Mouse (Mus musculus) right cerebral cortex, postnatal 36 days (tissue): Measurements from ENCODE around the gene Arhgap21.

Source experiments
- DNase-seq, 2 experiments: peaks; one replicate each; pipeline ENCODE4 v3.0.0; 2022; ENCODE audit warnings: low spot score in 2 of 2, mixed read lengths in 1 of 2

The Arhgap21 gene

GRCm38 (mm10) chr2:20966176-20967100 is 2.2 kb downstream of the Arhgap21 start:
- DNase-seq: no peak

- DNase-seq: no peak
Measured at GRCm38 (mm10) chr2:20965361-20965760, 3.3 kb downstream of the Arhgap21 start.

GRCm38 (mm10) chr2:20964461-20964860 is 4.2 kb downstream of the Arhgap21 start:
- no peak for DNase-seq

GRCm38 (mm10) chr2:20963226-20963805 is 5.4 kb downstream of the Arhgap21 start:
- no peak for DNase-seq

- DNase-seq: no peak
Measured at GRCm38 (mm10) chr2:20962284-20962683, 6.4 kb downstream of the Arhgap21 start.

GRCm38 (mm10) chr2:20961825-20962224 is 6.9 kb downstream of the Arhgap21 start:
- no peak for DNase-seq

- DNase-seq: no peak
Measured at GRCm38 (mm10) chr2:20961295-20961694, 7.4 kb downstream of the Arhgap21 start.

- no peak for DNase-seq
Measured at GRCm38 (mm10) chr2:20960668-20961035, 8.0 kb downstream of the Arhgap21 start.

GRCm38 (mm10) chr2:20959906-20960667 is 8.6 kb downstream of the Arhgap21 start:
- DNase-seq: no peak

GRCm38 (mm10) chr2:20959045-20959444 is 9.6 kb downstream of the Arhgap21 start:
- no peak for DNase-seq

GRCm38 (mm10) chr2:20957995-20958394 is 10.7 kb downstream of the Arhgap21 start:
- no peak for DNase-seq

GRCm38 (mm10) chr2:20956716-20957115 is 12.0 kb downstream of the Arhgap21 start:
- DNase-seq: no peak

- no peak for DNase-seq
Measured at GRCm38 (mm10) chr2:20955996-20956395, 12.7 kb downstream of the Arhgap21 start.

GRCm38 (mm10) chr2:20955376-20955775 is 13.3 kb downstream of the Arhgap21 start:
- DNase-seq: no peak

GRCm38 (mm10) chr2:20952716-20953115 is 16.0 kb downstream of the Arhgap21 start:
- DNase-seq: no peak

- DNase-seq: no peak
Measured at GRCm38 (mm10) chr2:20949168-20949567, 19.5 kb downstream of the Arhgap21 start.

- no peak for DNase-seq
Measured at GRCm38 (mm10) chr2:20947036-20947435, 21.6 kb downstream of the Arhgap21 start.

- DNase-seq: no peak
Measured at GRCm38 (mm10) chr2:20945596-20945995, 23.1 kb downstream of the Arhgap21 start.

GRCm38 (mm10) chr2:20943730-20944454 is 24.8 kb downstream of the Arhgap21 start:
- DNase-seq: no peak

- DNase-seq: no peak
Measured at GRCm38 (mm10) chr2:20943222-20943621, 25.5 kb downstream of the Arhgap21 start.

GRCm38 (mm10) chr2:20942434-20943198 is 26.1 kb downstream of the Arhgap21 start:
- no peak for DNase-seq
